Mouse (Mus musculus): ENCODE measurements around the gene Prdm16.

DNA sequence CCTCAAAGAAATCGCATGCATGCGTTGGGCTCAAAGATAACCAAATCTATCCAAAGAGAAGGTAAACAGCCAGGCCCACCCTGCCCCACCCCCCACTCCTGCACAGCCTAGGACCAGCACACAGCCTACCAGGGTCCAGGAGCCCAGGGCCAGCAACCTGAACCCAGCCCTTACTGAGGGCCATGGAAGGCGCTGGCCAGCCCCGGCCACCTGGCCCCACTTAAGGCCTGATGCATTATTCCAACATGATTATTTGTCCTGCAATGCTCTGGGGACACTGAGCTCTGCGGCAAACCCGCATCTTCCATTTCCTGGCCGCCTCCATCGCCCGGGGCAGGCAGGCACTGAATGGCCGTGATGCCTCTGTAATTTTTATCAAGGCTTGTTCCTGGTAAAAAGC, 96.0 kb downstream of the Prdm16 start:
- no peak for TF ChIP-seq MYOG (IDR thresholded peaks at IDR 0.05; ENCODE audit: control insufficient read depth in 1 of 3, insufficient read depth in 1 of 3, insufficient read length in 2 of 3, low read depth in 2 of 3)
- no peak for TF ChIP-seq POLR2A (IDR thresholded peaks at IDR 0.05; ENCODE audit: insufficient read length, low read depth)
- TF ChIP-seq USF1 (IDR thresholded peaks at IDR 0.05; ENCODE audit: low read depth), result no peak
- no peak for TF ChIP-seq MYOD1 (IDR thresholded peaks at IDR 0.05; ENCODE audit: control insufficient read depth in 1 of 3, insufficient read length in 2 of 3, low read depth in 2 of 3)

All from myocyte (in vitro differentiated cells).